ENCODE assay signal across 14 mouse cellular contexts in the genomic region with DNA sequence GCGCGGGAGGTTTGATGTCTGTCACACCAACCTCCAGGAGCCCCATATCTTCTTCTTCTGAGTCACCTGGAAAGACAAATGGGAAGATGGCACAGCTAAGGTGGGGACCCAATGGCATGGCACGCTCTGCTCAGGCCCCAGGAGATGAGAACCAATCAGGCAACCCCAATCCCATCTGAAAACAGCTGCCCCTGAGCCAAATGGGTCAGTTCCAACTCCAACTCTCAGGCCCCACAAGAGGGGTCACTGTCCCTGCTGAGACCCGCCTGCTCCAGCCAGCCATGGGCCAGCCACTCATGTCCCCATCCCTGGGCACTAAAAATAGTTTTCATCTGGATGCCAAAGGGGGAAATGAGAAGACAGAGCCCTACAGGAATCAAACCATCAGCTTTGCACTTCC.
DNase-seq lines count a peak whose midpoint lies in the region; ATAC-seq and TF ChIP-seq lines count a peak whose summit lies in the region.
"Had no signal": no experiment of that assay in that cellular context is flagged by ENCODE, and none has a peak within 500 bp of the region (broad histone marks: within the 10 kb centered on the region; RNA-seq: fewer than 3 reads in every experiment).

No protein-coding gene starts in this region.

- no peak for TF ChIP-seq EP300 in heart, postnatal 0 days (IDR thresholded peaks at IDR 0.05; ENCODE audit: low read depth)

- H3K9ac ChIP-seq in heart, postnatal 0 days (replicated peaks; ENCODE audit: low read depth, low read length), result peak overlapping the region; percentile 40
- H3K9ac ChIP-seq: embryonic facial prominence, embryonic 12.5 days; forebrain, embryonic 15.5 days; hindbrain, embryonic 12.5 days had no signal

- TF ChIP-seq CTCF in bone marrow, adult 2 months (IDR thresholded peaks at IDR 0.05; ENCODE audit: control insufficient read depth, insufficient read depth, low read length), result no peak
- TF ChIP-seq CTCF in heart, postnatal 0 days (IDR thresholded peaks at IDR 0.05; ENCODE audit: low read depth), result no peak

- no peak for ATAC-seq in heart, postnatal 0 days (ENCODE audit: insufficient read depth, low read depth)
- ATAC-seq: forebrain, embryonic 15.5 days had no signal

- WGBS in bone marrow, adult 2 months, result 81% methylated on average over 4 of the region's 4 CpGs
- WGBS in heart, postnatal 0 days, result 78% methylated on average over 4 of the region's 4 CpGs

- peak overlapping the region; percentile 22 for H3K4me3 ChIP-seq in bone marrow, adult 2 months (replicated peaks; ENCODE audit: control insufficient read depth, low read depth, low read length)
- H3K4me3 ChIP-seq in heart, postnatal 0 days (ENCODE audit: low read depth, low read length), result peak overlapping the region; percentile 36
- H3K4me3 ChIP-seq: embryonic facial prominence, embryonic 12.5 days; forebrain, embryonic 15.5 days; hindbrain, embryonic 12.5 days; midbrain, embryonic 10.5 days had no signal

- DNase-seq in cerebellum, postnatal 25 days, result peak; percentile 49
- no peak for DNase-seq in cerebellum, adult 8-10 months
- peak; percentile 56 for DNase-seq in left cerebral cortex, postnatal 4 days
- DNase-seq in left cerebral cortex, adult 8-10 months (ENCODE audit: low spot score in 2 of 2), result no peak
- no peak for DNase-seq in heart, postnatal 0 days (ENCODE audit: low spot score)
- DNase-seq in kidney, adult 18-20 months, result no peak
- no peak for DNase-seq in adrenal gland, postnatal 4 days (ENCODE audit: low spot score in 2 of 2)
- DNase-seq: layer of hippocampus, postnatal 36 days; right cerebral cortex, postnatal 25 days had no signal

- no peak for TF ChIP-seq POLR2A in bone marrow, adult 2 months (IDR thresholded peaks at IDR 0.05; ENCODE audit: borderline replicate concordance, control insufficient read depth, low read depth, low read length)

- intact Hi-C loops in left cerebral cortex, postnatal 4 days (cut with DNase I), result no loop called here

- no peaks in the 10 kb centered on the region for H3K27me3 ChIP-seq in heart, postnatal 0 days (ENCODE audit: control insufficient read depth, insufficient read depth, low read length)
- H3K27me3 ChIP-seq: embryonic facial prominence, embryonic 12.5 days; forebrain, embryonic 15.5 days; hindbrain, embryonic 12.5 days had no signal

- no peak overlapping the region for H3K27ac ChIP-seq in bone marrow, adult 2 months (ENCODE audit: control insufficient read depth, insufficient read depth, low read depth, low read length, poor library complexity)
- peak overlapping the region; percentile 88 for H3K27ac ChIP-seq in heart, postnatal 0 days (ENCODE audit: low read depth)
- H3K27ac ChIP-seq: embryonic facial prominence, embryonic 12.5 days; forebrain, embryonic 15.5 days; hindbrain, embryonic 12.5 days; midbrain, embryonic 10.5 days had no signal

- H3K9me3 ChIP-seq in heart, postnatal 0 days (replicated peaks; ENCODE audit: control insufficient read depth, low read length), result no peaks in the 10 kb centered on the region
- H3K9me3 ChIP-seq: embryonic facial prominence, embryonic 12.5 days; forebrain, embryonic 15.5 days; hindbrain, embryonic 12.5 days; midbrain, embryonic 10.5 days had no signal

- peaks cover 5% of the 10 kb centered on the region for H3K4me1 ChIP-seq in bone marrow, adult 2 months (ENCODE audit: control insufficient read depth, insufficient read depth, low read length)
- H3K4me1 ChIP-seq in heart, postnatal 0 days (ENCODE audit: control insufficient read depth, insufficient read depth), result peaks cover 22% of the 10 kb centered on the region
- H3K4me1 ChIP-seq: embryonic facial prominence, embryonic 12.5 days; hindbrain, embryonic 12.5 days had no signal

- H3K36me3 ChIP-seq in heart, postnatal 0 days (replicated peaks; ENCODE audit: control insufficient read depth, insufficient read depth, low read length), result peaks cover 42% of the 10 kb centered on the region

- H3K4me2 ChIP-seq in heart, postnatal 0 days (ENCODE audit: low read depth, low read length), result peak overlapping the region; percentile 56
- H3K4me2 ChIP-seq: embryonic facial prominence, embryonic 12.5 days; forebrain, embryonic 15.5 days; hindbrain, embryonic 12.5 days had no signal

Comparison
In these comparisons a context has a peak if more than half of its experiments do, and no peak if none do; other contexts are left out.
1. DNase-seq: peak in cerebellum, postnatal 25 days (2 of 2) and left cerebral cortex, postnatal 4 days (single experiment); none in cerebellum, adult 8-10 months (single experiment), left cerebral cortex, adult 8-10 months (0 of 2), heart, postnatal 0 days (single experiment), kidney, adult 18-20 months (single experiment) and adrenal gland, postnatal 4 days (0 of 2).